Mouse (Mus musculus) G1E-ER4 (cell line): Measurements from ENCODE around the gene Gm26741. TPM values are rescaled to one million over a fixed set of nuclear protein-coding genes. Genes with fewer than 3 reads are reported as not detected.

Experiments used
- GATA1 ChIP-seq: IDR thresholded peaks from one replicate; pipeline ENCODE4 v1.8.0; 2012; ENCODE audit warnings: low read length, inconsistent platforms
- polyA plus RNA-seq: library from polyadenylated mRNA; stranded (reverse); fragments of >175 nt; gene quantifications from 2 replicates; pipeline ENCODE4 v1.2.3, GENCODE M21; 2012

The Gm26741 gene
- polyA plus RNA-seq, 1 experiment = not detected

GRCm38 (mm10) chr10:52384823-52385610, 26.4 kb downstream of the Gm26741 start:
- TF ChIP-seq GATA1 = no peak

- no peak for TF ChIP-seq GATA1
Observed at GRCm38 (mm10) chr10:52387192-52387591, 28.6 kb downstream of the Gm26741 start.

GRCm38 (mm10) chr10:52388922-52389430, 30.4 kb downstream of the Gm26741 start, which contains the start of gene Nepn:
Gene Nepn, plus strand, starts transcription at chr10:52388972.
- no peak for TF ChIP-seq GATA1

GRCm38 (mm10) chr10:52389438-52389837, 30.9 kb downstream of the Gm26741 start:
- TF ChIP-seq GATA1 = no peak

GRCm38 (mm10) chr10:52391208-52391607, 32.6 kb downstream of the Gm26741 start:
- TF ChIP-seq GATA1 = no peak

- no peak for TF ChIP-seq GATA1
Observed at GRCm38 (mm10) chr10:52396647-52397046, 38.1 kb downstream of the Gm26741 start.

- TF ChIP-seq GATA1 = no peak
Observed at GRCm38 (mm10) chr10:52398715-52399114, 40.1 kb downstream of the Gm26741 start.

GRCm38 (mm10) chr10:52399722-52400121, 41.2 kb downstream of the Gm26741 start:
- no peak for TF ChIP-seq GATA1

- no peak for TF ChIP-seq GATA1
Observed at GRCm38 (mm10) chr10:52405160-52405559, 46.6 kb downstream of the Gm26741 start.

GRCm38 (mm10) chr10:52407526-52407925, 49.0 kb downstream of the Gm26741 start:
- TF ChIP-seq GATA1 = no peak

Other genes with a start within 250 kb of the Gm26741 start
- gene Ros1, start 163.5 kb upstream of the Gm26741 start, polyA plus RNA-seq = not detected in 2 replicates
- not detected in 2 replicates for gene Dcbld1, start 125.1 kb upstream of the Gm26741 start, polyA plus RNA-seq
- 1.5 and 1.6 TPM in 2 replicates for gene Gopc, start 23.4 kb downstream of the Gm26741 start, polyA plus RNA-seq
- not detected in 2 replicates for gene Nepn, start 30.2 kb downstream of the Gm26741 start, polyA plus RNA-seq
- gene Nus1, start 58.8 kb downstream of the Gm26741 start, polyA plus RNA-seq = 9.6 and 13.2 TPM in 2 replicates